Mouse (Mus musculus): ENCODE measurements around the gene Cacng5. TPM values are rescaled to one million over a fixed set of nuclear protein-coding genes. Genes with fewer than 3 reads are reported as not detected.
A peak's percentile ranks its signal among the peaks of the same experiment; 100 is the strongest.

Gene Cacng5
- total RNA-seq, 2 experiments from 2014 or later: 0.08 TPM; not detected in 1

- no peak overlapping the region for H3K4me3 ChIP-seq
- intact Hi-C loops (cut with DNase I): no loop called here
- no peak for DNase-seq
- TF ChIP-seq CTCF (IDR thresholded peaks at IDR 0.05): no peak
- H3K27ac ChIP-seq: no peak overlapping the region
These were observed 5.1 kb upstream of the Cacng5 start for GRCm38 (mm10) chr11:107919852-107920508.

GRCm38 (mm10) chr11:107917721-107918235 lies 2.9 kb upstream of the Cacng5 start:
- TF ChIP-seq CTCF (IDR thresholded peaks at IDR 0.05): no peak
- no peak for DNase-seq
- Histone ChIP-seq H3K27ac (no peak overlapping the region), H3K4me3 (no peak overlapping the region)
- intact Hi-C loops (cut with DNase I): no loop called here

GRCm38 (mm10) chr11:107913317-107913716 lies 1.5 kb downstream of the Cacng5 start:
- no peak; the same call in 1 of the 2 replicates for TF ChIP-seq CTCF (IDR thresholded peaks at IDR 0.05)
- Histone ChIP-seq H3K27ac (no peak overlapping the region), H3K4me3 (no peak overlapping the region)
- DNase-seq: no peak
- intact Hi-C loops (cut with DNase I): no loop called here

- DNase-seq: no peak
- TF ChIP-seq CTCF (IDR thresholded peaks at IDR 0.05): no peak
- no peak overlapping the region for H3K27ac ChIP-seq
- H3K4me3 ChIP-seq: no peak overlapping the region
- intact Hi-C loops (cut with DNase I): no loop called here
These were observed 9.5 kb downstream of the Cacng5 start for GRCm38 (mm10) chr11:107905364-107905763.

GRCm38 (mm10) chr11:107903966-107904605 lies 10.8 kb downstream of the Cacng5 start:
- intact Hi-C loops (cut with DNase I): no loop called here
- DNase-seq: peak; percentile 29
- no peak for TF ChIP-seq CTCF (IDR thresholded peaks at IDR 0.05)

GRCm38 (mm10) chr11:107900470-107900869 lies 14.4 kb downstream of the Cacng5 start:
- Histone ChIP-seq H3K27ac (no peak overlapping the region), H3K4me3 (no peak overlapping the region)
- no peak for TF ChIP-seq CTCF (IDR thresholded peaks at IDR 0.05)
- intact Hi-C loops (cut with DNase I): no loop called here
- DNase-seq: no peak

More at GRCm38 (mm10) chr11:107903966-107904605, 10.8 kb downstream of the Cacng5 start:
- Histone ChIP-seq H3K27ac (no peak overlapping the region), H3K4me3 (no peak overlapping the region)

- intact Hi-C loops (cut with DNase I): no loop called here
- Histone ChIP-seq H3K27ac (no peak overlapping the region), H3K4me3 (no peak overlapping the region)
- TF ChIP-seq CTCF (IDR thresholded peaks at IDR 0.05): no peak
- no peak for DNase-seq
These were observed 16.2 kb downstream of the Cacng5 start for GRCm38 (mm10) chr11:107898698-107899097.

- Histone ChIP-seq H3K4me3 (no peak overlapping the region), H3K27ac (no peak overlapping the region)
- TF ChIP-seq CTCF (IDR thresholded peaks at IDR 0.05): no peak
- no peak for DNase-seq
- intact Hi-C loops (cut with DNase I): no loop called here
These were observed 19.2 kb downstream of the Cacng5 start for GRCm38 (mm10) chr11:107895635-107896034.

GRCm38 (mm10) chr11:107891377-107891776 lies 23.5 kb downstream of the Cacng5 start:
- intact Hi-C loops (cut with DNase I): no loop called here
- H3K27ac ChIP-seq: no peak overlapping the region
- TF ChIP-seq CTCF (IDR thresholded peaks at IDR 0.05): peak; percentile 23; the same call in 1 of the 2 replicates
- DNase-seq: no peak
- no peak overlapping the region for H3K4me3 ChIP-seq

- TF ChIP-seq CTCF (IDR thresholded peaks at IDR 0.05): no peak
- intact Hi-C loops (cut with DNase I): no loop called here
These were observed 27.5 kb downstream of the Cacng5 start for GRCm38 (mm10) chr11:107887342-107887741.

GRCm38 (mm10) chr11:107876840-107877239 lies 38.0 kb downstream of the Cacng5 start:
- no peak for TF ChIP-seq CTCF (IDR thresholded peaks at IDR 0.05)
- DNase-seq: no peak
- H3K27ac ChIP-seq: no peak overlapping the region
- intact Hi-C loops (cut with DNase I): no loop called here
- no peak overlapping the region for H3K4me3 ChIP-seq

More at GRCm38 (mm10) chr11:107887342-107887741, 27.5 kb downstream of the Cacng5 start:
- DNase-seq: no peak
- no peak overlapping the region for H3K27ac ChIP-seq
- no peak overlapping the region for H3K4me3 ChIP-seq

GRCm38 (mm10) chr11:107875861-107876494 lies 38.9 kb downstream of the Cacng5 start:
- TF ChIP-seq CTCF (IDR thresholded peaks at IDR 0.05): no peak
- DNase-seq: no peak
- Histone ChIP-seq H3K4me3 (no peak overlapping the region), H3K27ac (no peak overlapping the region)
- intact Hi-C loops (cut with DNase I): no loop called here

- peak; percentile 19; the same call in 1 of the 2 replicates for TF ChIP-seq CTCF (IDR thresholded peaks at IDR 0.05)
- intact Hi-C loops (cut with DNase I): no loop called here
These were observed 42.1 kb downstream of the Cacng5 start for GRCm38 (mm10) chr11:107872743-107873142.

More at GRCm38 (mm10) chr11:107872743-107873142, 42.1 kb downstream of the Cacng5 start:
- no peak overlapping the region for H3K27ac ChIP-seq
- no peak overlapping the region for H3K4me3 ChIP-seq
- DNase-seq: no peak

Measured in gastrocnemius, adult 2 months (tissue).